Mouse (Mus musculus) heart, embryonic 12.5 days (tissue): ENCODE results near the gene Cacnb3. TPM values are rescaled to one million over a fixed set of nuclear protein-coding genes. Genes with fewer than 3 reads are reported as not detected.

Source experiments
- ATAC-seq: fragments of 200-750 bp; cut with Nextera tagmentation; 2 replicates; pipeline ENCODE4 v1.8.0; 2017; ENCODE audit warnings: moderate TSS enrichment, moderate library complexity; ENCODE audit not compliant: insufficient number of reproducible peaks, low FRiP score
- H3K27ac ChIP-seq: fragments of 300-500 bp; sonication (generic); 2 replicates; pipeline ENCODE4 v1.5.1; 2016; ENCODE audit warnings: mild to moderate bottlenecking, moderate library complexity; ENCODE audit not compliant: poor library complexity, severe bottlenecking
- H3K27me3 ChIP-seq: fragments of 300-500 bp; sonication (generic); replicated peaks from 2 replicates; pipeline ENCODE4 v1.6.1; 2016; ENCODE audit warnings: mild to moderate bottlenecking, moderate library complexity
- H3K36me3 ChIP-seq: fragments of 300-500 bp; sonication (generic); 2 replicates; pipeline ENCODE4 v1.6.1; 2016; ENCODE audit warnings: mild to moderate bottlenecking, moderate library complexity
- H3K4me1 ChIP-seq: fragments of 300-500 bp; sonication (generic); replicated peaks from 2 replicates; pipeline ENCODE4 v1.6.1; 2016; ENCODE audit warnings: mild to moderate bottlenecking
- H3K4me2 ChIP-seq: fragments of 300-500 bp; sonication (generic); 2 replicates; pipeline ENCODE4 v1.6.1; 2016; ENCODE audit warnings: mild to moderate bottlenecking, moderate library complexity
- H3K4me3 ChIP-seq: fragments of 300-500 bp; sonication (generic); 2 replicates; pipeline ENCODE4 v1.5.1; 2016; ENCODE audit warnings: mild to moderate bottlenecking
- H3K9ac ChIP-seq: fragments of 300-500 bp; sonication (generic); 2 replicates; pipeline ENCODE4 v1.6.1; 2016; ENCODE audit warnings: mild to moderate bottlenecking, moderate library complexity
- H3K9me3 ChIP-seq: fragments of 300-500 bp; sonication (generic); replicated peaks from 2 replicates; pipeline ENCODE4 v1.6.1; 2016; ENCODE audit warnings: mild to moderate bottlenecking, moderate library complexity
- WGBS: fragments of 180-500 bp; shearing (Covaris S2); methylation state at CpG from one replicate; pipeline ENCODE4 v1.1.7; 2016; 5-methylcytosine and 5-hydroxymethylcytosine counted together
- polyA plus RNA-seq: library from polyadenylated mRNA; unstranded; fragments of >200 nt; fragmentation: Nextera tagmentation; extraction: Ambion mirVana; gene quantifications from 2 replicates; pipeline ENCODE4 v1.2.1, GENCODE M21; 2016

Gene Cacnb3
- polyA plus RNA-seq, 1 experiment from 2014 or later, result 10.3 TPM

GRCm38 (mm10) chr15:98635291-98635841 lies 4.7 kb downstream of the Cacnb3 start:
- Histone ChIP-seq H3K4me3 (peak overlapping the region; percentile 76), H3K36me3 (0 out of 2 replicates have a peak, but pooled peaks cover 2% of the 10 kb centered on the region), H3K9ac (peak overlapping the region; percentile 80), H3K4me1 (peaks cover 44% of the 10 kb centered on the region), H3K27me3 (peaks cover 74% of the 10 kb centered on the region), H3K4me2 (peak overlapping the region; percentile 81), H3K27ac (no peak overlapping the region), H3K9me3 (no peaks in the 10 kb centered on the region)
- 2% methylated on average over 21 of the region's 21 CpGs for WGBS
- ATAC-seq, result no peak

DNA sequence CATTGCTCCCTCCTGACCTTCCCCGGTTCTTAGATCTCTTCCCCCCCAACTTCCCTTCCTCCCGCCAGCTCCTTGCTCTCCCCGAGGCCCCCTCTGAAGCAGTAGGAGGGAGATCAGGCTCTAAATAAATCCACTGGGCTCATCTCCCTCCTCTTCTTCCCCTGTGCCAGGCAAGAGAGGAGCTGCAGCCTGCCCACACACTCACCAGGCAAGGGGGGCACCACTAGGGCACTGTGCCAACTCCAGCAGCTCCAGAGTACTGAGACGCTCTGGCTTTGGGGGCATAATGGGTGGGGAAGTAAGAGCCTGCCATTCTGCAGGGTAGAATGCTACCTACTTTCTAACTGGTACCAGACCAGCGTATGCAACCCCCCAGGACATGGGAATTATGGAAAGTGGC lies 5.9 kb downstream of the Cacnb3 start:
- Histone ChIP-seq H3K4me1 (peaks cover 41% of the 10 kb centered on the region), H3K9ac (no peak overlapping the region), H3K4me2 (peak overlapping the region; percentile 81; the same call in 1 of the 2 replicates), H3K27ac (no peak overlapping the region), H3K9me3 (no peaks in the 10 kb centered on the region), H3K4me3 (no peak overlapping the region), H3K27me3 (peaks cover 62% of the 10 kb centered on the region), H3K36me3 (peaks cover 9% of the 10 kb centered on the region; the same call in 1 of the 2 replicates)
- no peak for ATAC-seq
- 51% methylated on average over 5 of the region's 5 CpGs for WGBS

GRCm38 (mm10) chr15:98637155-98637554 lies 6.5 kb downstream of the Cacnb3 start:
- peaks cover 15% of the 10 kb centered on the region for H3K36me3 ChIP-seq
- H3K27me3 ChIP-seq, result peaks cover 57% of the 10 kb centered on the region
- H3K4me1 ChIP-seq, result peaks cover 35% of the 10 kb centered on the region
- 60% methylated on average over 3 of the region's 3 CpGs for WGBS
- H3K27ac ChIP-seq, result no peak overlapping the region
- H3K4me3 ChIP-seq, result no peak overlapping the region
- H3K9ac ChIP-seq, result no peak overlapping the region
- no peak for ATAC-seq
- H3K9me3 ChIP-seq, result no peaks in the 10 kb centered on the region
- H3K4me2 ChIP-seq, result no peak overlapping the region

DNA sequence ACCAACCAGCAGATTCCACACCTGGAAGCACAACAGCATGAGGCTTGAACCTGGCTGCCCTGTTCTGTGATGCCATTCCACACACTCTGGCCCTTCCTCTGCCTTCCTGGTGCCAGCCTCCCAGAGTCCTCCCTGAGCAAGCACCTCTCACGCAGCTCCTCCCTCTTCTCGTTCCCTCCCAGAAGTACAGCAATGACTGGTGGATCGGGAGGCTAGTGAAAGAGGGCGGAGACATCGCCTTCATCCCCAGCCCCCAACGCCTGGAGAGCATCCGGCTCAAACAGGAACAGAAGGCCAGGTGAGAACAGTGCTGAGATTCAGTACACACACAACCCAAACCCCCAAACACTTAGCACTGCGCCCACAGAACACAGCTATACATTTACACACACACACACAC lies 9.5 kb downstream of the Cacnb3 start:
- Histone ChIP-seq H3K4me3 (no peak overlapping the region), H3K27me3 (peaks cover 34% of the 10 kb centered on the region), H3K4me1 (peaks cover 11% of the 10 kb centered on the region), H3K27ac (no peak overlapping the region), H3K9ac (no peak overlapping the region), H3K4me2 (no peak overlapping the region), H3K36me3 (peaks cover 43% of the 10 kb centered on the region), H3K9me3 (no peaks in the 10 kb centered on the region)
- no peak for ATAC-seq
- 34% methylated on average over 8 of the region's 8 CpGs for WGBS

GRCm38 (mm10) chr15:98644406-98644805 lies 13.8 kb downstream of the Cacnb3 start:
- Histone ChIP-seq H3K4me2 (no peak overlapping the region), H3K36me3 (peaks cover 85% of the 10 kb centered on the region), H3K4me1 (no peaks in the 10 kb centered on the region), H3K9ac (no peak overlapping the region), H3K4me3 (no peak overlapping the region), H3K9me3 (no peaks in the 10 kb centered on the region), H3K27me3 (0 out of 2 replicates have a peak, but pooled peaks cover 3% of the 10 kb centered on the region), H3K27ac (no peak overlapping the region)
- 87% methylated on average over 12 of the region's 12 CpGs for WGBS
- ATAC-seq, result no peak

DNA sequence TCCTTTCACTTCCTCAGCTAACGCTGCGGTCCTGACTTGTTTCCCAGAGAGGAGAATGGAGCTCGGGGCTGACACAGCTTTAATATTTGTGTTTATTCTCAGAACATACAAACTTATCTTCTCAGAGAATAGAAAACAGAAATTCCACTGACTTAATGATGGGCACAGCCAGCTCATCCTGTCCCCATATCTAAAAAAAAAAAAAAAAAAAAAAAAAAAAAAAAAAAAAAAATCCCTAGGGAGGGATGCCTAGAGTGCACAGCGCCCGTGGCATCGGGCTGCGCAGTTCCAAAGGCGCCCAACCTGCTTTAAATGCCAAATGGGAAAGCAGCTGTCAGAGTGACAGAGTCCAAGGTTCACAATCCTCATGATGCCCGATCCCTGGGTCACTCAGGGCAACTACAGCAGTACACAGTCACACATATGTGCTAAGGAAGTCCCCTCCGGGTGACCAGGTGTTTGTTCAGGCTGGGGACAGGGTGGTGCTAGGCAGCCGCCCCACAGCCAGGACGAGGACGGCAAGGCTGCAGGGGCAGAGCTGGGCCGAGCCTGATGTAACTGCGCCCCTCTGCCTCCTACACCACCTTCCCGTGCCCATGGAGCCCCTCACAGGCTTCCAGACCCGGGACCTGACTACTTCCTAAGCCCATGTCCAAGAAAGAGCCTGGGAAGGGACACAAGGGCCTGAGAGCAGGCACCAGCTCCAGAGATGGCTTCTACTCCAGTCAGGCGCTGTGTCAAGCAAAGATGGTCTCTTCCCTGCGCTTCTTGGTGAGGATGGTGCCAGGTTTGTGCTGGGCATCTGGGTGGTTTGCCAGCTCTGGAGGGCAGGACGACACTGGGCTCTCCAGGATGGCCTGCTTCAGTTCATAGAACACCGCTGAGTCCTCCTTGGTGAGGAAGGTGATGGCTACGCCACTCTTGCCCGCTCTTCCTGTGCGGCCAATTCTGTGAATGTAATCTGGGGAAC lies 14.7 kb downstream of the Cacnb3 start:
- Histone ChIP-seq H3K27me3 (no peaks in the 10 kb centered on the region), H3K4me2 (no peak overlapping the region), H3K4me1 (no peaks in the 10 kb centered on the region), H3K9me3 (no peaks in the 10 kb centered on the region), H3K27ac (no peak overlapping the region), H3K36me3 (peaks cover 92% of the 10 kb centered on the region), H3K9ac (no peak overlapping the region), H3K4me3 (no peak overlapping the region)
- WGBS, result 92% methylated on average over 24 of the region's 24 CpGs
- ATAC-seq, result no peak

GRCm38 (mm10) chr15:98646737-98647136 lies 16.1 kb downstream of the Cacnb3 start:
- WGBS, result 80% methylated on average over 8 of the region's 8 CpGs
- H3K4me2 ChIP-seq, result no peak overlapping the region
- ATAC-seq, result no peak

GRCm38 (mm10) chr15:98647308-98647707 lies 16.7 kb downstream of the Cacnb3 start:
- Histone ChIP-seq H3K4me1 (no peaks in the 10 kb centered on the region), H3K4me2 (no peak overlapping the region), H3K27ac (no peak overlapping the region), H3K4me3 (no peak overlapping the region), H3K27me3 (no peaks in the 10 kb centered on the region), H3K9me3 (no peaks in the 10 kb centered on the region), H3K9ac (no peak overlapping the region), H3K36me3 (peaks cover 97% of the 10 kb centered on the region)
- 87% methylated on average over 10 of the region's 10 CpGs for WGBS
- ATAC-seq, result no peak

More at GRCm38 (mm10) chr15:98646737-98647136, 16.1 kb downstream of the Cacnb3 start:
- H3K36me3 ChIP-seq, result peaks cover 97% of the 10 kb centered on the region
- H3K4me3 ChIP-seq, result no peak overlapping the region
- no peaks in the 10 kb centered on the region for H3K4me1 ChIP-seq
- no peaks in the 10 kb centered on the region for H3K27me3 ChIP-seq
- no peak overlapping the region for H3K9ac ChIP-seq
- no peaks in the 10 kb centered on the region for H3K9me3 ChIP-seq
- no peak overlapping the region for H3K27ac ChIP-seq

- Histone ChIP-seq H3K27ac (no peak overlapping the region), H3K4me3 (no peak overlapping the region), H3K36me3 (peaks cover 99% of the 10 kb centered on the region), H3K27me3 (no peaks in the 10 kb centered on the region), H3K9ac (no peak overlapping the region), H3K4me1 (no peaks in the 10 kb centered on the region), H3K4me2 (no peak overlapping the region), H3K9me3 (no peaks in the 10 kb centered on the region)
- WGBS, result 91% methylated on average over 3 of the region's 3 CpGs
- ATAC-seq, result no peak
Measured at GRCm38 (mm10) chr15:98648071-98648470, 17.4 kb downstream of the Cacnb3 start.

GRCm38 (mm10) chr15:98651431-98651830 lies 20.8 kb downstream of the Cacnb3 start:
- ATAC-seq, result no peak

DNA sequence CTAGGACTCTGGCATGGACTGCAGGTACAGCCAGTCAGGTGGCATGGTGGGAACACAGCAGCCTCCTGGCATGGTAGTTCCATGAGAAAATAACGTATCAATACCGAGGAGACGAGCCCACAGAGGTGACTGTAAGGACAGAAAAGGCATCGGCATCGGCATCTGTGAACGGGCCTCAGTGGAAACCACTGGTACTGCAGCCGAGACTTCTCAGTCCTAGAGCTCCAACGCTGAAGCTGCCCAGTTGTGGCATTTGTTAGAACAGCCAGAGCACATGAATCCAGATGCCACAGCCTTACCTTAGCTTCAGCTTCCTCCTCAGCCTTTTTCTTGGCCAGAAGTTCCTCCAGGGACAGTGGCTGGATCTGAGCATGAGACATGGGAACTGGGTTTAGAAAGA lies 21.5 kb downstream of the Cacnb3 start:
- Histone ChIP-seq H3K4me3 (no peak overlapping the region), H3K4me2 (no peak overlapping the region), H3K9me3 (no peaks in the 10 kb centered on the region), H3K4me1 (no peaks in the 10 kb centered on the region), H3K9ac (no peak overlapping the region), H3K27ac (no peak overlapping the region), H3K36me3 (peaks cover 98% of the 10 kb centered on the region), H3K27me3 (no peaks in the 10 kb centered on the region)
- no peak for ATAC-seq
- 92% methylated on average over 8 of the region's 8 CpGs for WGBS

More at GRCm38 (mm10) chr15:98651431-98651830, 20.8 kb downstream of the Cacnb3 start:
- no peaks in the 10 kb centered on the region for H3K27me3 ChIP-seq
- H3K4me1 ChIP-seq, result no peaks in the 10 kb centered on the region
- no peaks in the 10 kb centered on the region for H3K9me3 ChIP-seq
- no peak overlapping the region for H3K4me2 ChIP-seq
- no peak overlapping the region for H3K4me3 ChIP-seq
- H3K27ac ChIP-seq, result no peak overlapping the region
- WGBS, result 93% methylated on average over 15 of the region's 15 CpGs
- H3K9ac ChIP-seq, result no peak overlapping the region
- peaks cover 98% of the 10 kb centered on the region for H3K36me3 ChIP-seq
